Mouse (Mus musculus) stomach, postnatal 0 days (tissue): Measurements from ENCODE around the gene Satb2. TPM values are rescaled to one million over a fixed set of nuclear protein-coding genes. Genes with fewer than 3 reads are reported as not detected.

Experiments
- ATAC-seq: fragments of 200-750 bp; cut with Nextera tagmentation; 2 replicates; pipeline ENCODE4 v1.8.0; 2017; ENCODE audit not compliant: low FRiP score, low TSS enrichment
- DNase-seq: peaks from one replicate; pipeline ENCODE4 v3.0.0-alpha.2; 2016; ENCODE audit warnings: low spot score
- H3K27ac ChIP-seq: fragments of 300-500 bp; sonication (generic); replicated peaks from 2 replicates; pipeline ENCODE4 v1.5.1; 2014; ENCODE audit warnings: mild to moderate bottlenecking, control low read depth
- H3K27me3 ChIP-seq: fragments of 300-500 bp; sonication (generic); 2 replicates; pipeline ENCODE4 v1.6.1; 2014; ENCODE audit warnings: low read length; ENCODE audit not compliant: control insufficient read depth, insufficient read depth
- H3K36me3 ChIP-seq: fragments of 300-500 bp; sonication (generic); 2 replicates; pipeline ENCODE4 v1.6.1; 2014; ENCODE audit warnings: low read length, mixed read lengths; ENCODE audit not compliant: control insufficient read depth, insufficient read depth
- H3K4me1 ChIP-seq: fragments of 300-500 bp; sonication (generic); replicated peaks from 2 replicates; pipeline ENCODE4 v1.6.1; 2014; ENCODE audit warnings: antibody characterized with exemption; ENCODE audit not compliant: control insufficient read depth, insufficient read depth
- H3K4me2 ChIP-seq: fragments of 300-500 bp; sonication (generic); replicated peaks from 2 replicates; pipeline ENCODE4 v1.6.1; 2014; ENCODE audit warnings: low read depth, mild to moderate bottlenecking, control low read depth, moderate library complexity
- H3K4me3 ChIP-seq: fragments of 300-500 bp; sonication (generic); 2 replicates; pipeline ENCODE4 v1.5.1; 2014; ENCODE audit warnings: low read depth, low read length, control low read depth
- H3K9ac ChIP-seq: fragments of 300-500 bp; sonication (generic); 2 replicates; pipeline ENCODE4 v1.6.1; 2014; ENCODE audit warnings: mild to moderate bottlenecking, low read length, control low read depth, mixed read lengths
- H3K9me3 ChIP-seq: fragments of 300-500 bp; sonication (generic); 2 replicates; pipeline ENCODE4 v1.6.1; 2016; ENCODE audit warnings: low read length; ENCODE audit not compliant: control insufficient read depth
- CTCF ChIP-seq: IDR thresholded peaks from 2 replicates; pipeline ENCODE4 v1.5.1; 2016; ENCODE audit warnings: antibody characterized with exemption, low read depth, mild to moderate bottlenecking, moderate library complexity
- EP300 ChIP-seq: optimal IDR thresholded peaks from 2 replicates; pipeline ENCODE3; 2016; ENCODE audit warnings: antibody characterized with exemption
- WGBS: fragments of 180-500 bp; shearing (Covaris S2); extraction: QIAGEN DNeasy Blood & Tissue Kit; methylation state at CpG from one replicate; pipeline ENCODE4 v1.1.7; 2014; 5-methylcytosine and 5-hydroxymethylcytosine counted together
- polyA plus RNA-seq: library from polyadenylated mRNA; unstranded; fragments of >200 nt; fragmentation: Nextera tagmentation; extraction: Ambion mirVana; gene quantifications from 2 replicates; pipeline ENCODE4 v1.2.1, GENCODE M21; 2015

The Satb2 gene
- polyA plus RNA-seq, 1 experiment from 2014 or later = 0.17 TPM

DNA sequence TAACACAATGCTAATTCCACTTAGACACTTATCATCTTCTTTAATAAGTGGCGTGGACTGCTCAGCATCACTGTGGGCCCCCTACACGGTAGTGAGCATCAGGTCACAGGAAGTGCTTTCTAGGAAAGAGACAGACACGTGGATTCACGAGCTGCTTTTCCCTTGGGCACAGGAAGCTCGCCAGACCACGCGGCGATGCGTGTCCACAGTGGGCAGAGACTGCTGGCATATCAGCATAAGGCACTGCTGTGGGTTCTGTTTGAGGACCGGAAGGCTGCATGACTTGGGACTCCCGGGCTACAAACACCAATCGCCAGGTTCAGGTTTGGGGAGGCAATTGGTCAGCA is 22.7 kb downstream of the Satb2 start:
- Histone ChIP-seq H3K9ac (no peak overlapping the region), H3K9me3 (no peaks in the 10 kb centered on the region), H3K4me2 (no peak overlapping the region), H3K27ac (no peak overlapping the region), H3K27me3 (no peaks in the 10 kb centered on the region), H3K4me3 (no peak overlapping the region), H3K4me1 (no peaks in the 10 kb centered on the region), H3K36me3 (no peaks in the 10 kb centered on the region)
- WGBS = 74% methylated on average over 12 of the region's 12 CpGs
- TF ChIP-seq CTCF = no peak
- no peak for TF ChIP-seq EP300
- ATAC-seq (no peak), DNase-seq (no peak)

DNA sequence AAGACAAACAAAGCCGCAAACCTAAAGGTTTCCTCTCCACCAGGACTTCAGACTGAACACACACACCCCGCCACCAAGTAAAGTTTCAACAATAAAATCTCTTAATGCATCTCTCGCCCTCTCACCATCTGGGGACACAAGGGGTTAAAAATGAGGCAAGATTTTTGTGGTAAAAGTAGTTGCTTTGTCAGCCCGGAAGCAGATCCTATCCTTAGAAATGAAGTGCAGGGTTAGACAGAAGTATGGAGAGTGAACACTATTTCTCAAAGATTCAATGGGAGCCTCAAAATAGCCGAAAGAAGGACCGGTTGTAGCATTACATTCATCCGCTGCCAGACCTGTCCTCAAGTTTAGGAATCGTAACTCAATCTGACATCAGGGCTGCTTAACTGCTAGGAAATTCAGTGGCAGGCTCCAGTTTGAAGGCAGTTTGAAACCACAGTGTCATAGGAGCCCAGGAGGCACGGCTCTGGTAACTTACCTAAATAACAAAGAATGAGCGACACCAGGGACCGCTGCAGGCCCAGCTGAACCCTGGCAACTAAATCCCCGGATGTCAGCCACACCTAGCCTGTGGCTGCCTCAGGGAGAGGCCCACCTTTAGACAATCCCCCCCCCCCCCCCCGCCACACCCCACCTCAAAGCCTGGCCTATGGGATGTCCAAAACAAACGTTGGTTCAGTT is 23.3 kb downstream of the Satb2 start:
- ATAC-seq = no peak
- no peak overlapping the region for H3K4me3 ChIP-seq
- WGBS = 66% methylated on average over 14 of the region's 14 CpGs

DNA sequence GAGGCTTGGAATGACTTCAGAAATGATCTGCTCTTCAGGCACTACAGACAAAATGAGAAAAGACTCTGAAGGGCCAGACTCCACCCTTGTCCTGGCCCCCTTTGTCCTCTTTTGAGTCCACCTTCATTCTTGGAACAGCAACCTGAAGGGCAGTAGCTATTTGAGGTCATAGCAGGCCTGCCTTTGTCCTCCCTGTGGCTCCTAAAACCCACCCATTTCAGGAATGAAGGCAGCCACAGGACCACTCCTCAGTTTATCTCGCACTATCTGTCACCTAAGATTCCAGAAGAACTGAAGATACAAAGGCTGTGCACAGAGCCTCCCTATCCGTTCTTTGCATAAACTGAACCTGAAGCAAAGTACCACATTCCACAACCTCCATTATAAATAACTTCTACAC is 24.9 kb downstream of the Satb2 start:
- H3K9ac ChIP-seq = no peak overlapping the region
- H3K36me3 ChIP-seq = no peaks in the 10 kb centered on the region
- ATAC-seq (no peak), DNase-seq (no peak)
- TF ChIP-seq EP300 = no peak
- no peak for TF ChIP-seq CTCF
- H3K27me3 ChIP-seq = no peaks in the 10 kb centered on the region
- no peak overlapping the region for H3K27ac ChIP-seq
- 62% methylated on average over 2 of the region's 2 CpGs for WGBS
- no peaks in the 10 kb centered on the region for H3K9me3 ChIP-seq
- H3K4me2 ChIP-seq = no peak overlapping the region
- H3K4me1 ChIP-seq = no peaks in the 10 kb centered on the region
- no peak overlapping the region for H3K4me3 ChIP-seq

More for the DNA sequence above, 23.3 kb downstream of the Satb2 start:
- Histone ChIP-seq H3K9me3 (no peaks in the 10 kb centered on the region), H3K4me1 (no peaks in the 10 kb centered on the region), H3K27ac (no peak overlapping the region), H3K9ac (no peak overlapping the region), H3K36me3 (no peaks in the 10 kb centered on the region), H3K27me3 (no peaks in the 10 kb centered on the region), H3K4me2 (no peak overlapping the region)
- TF ChIP-seq EP300 = no peak
- TF ChIP-seq CTCF = no peak
- no peak for DNase-seq

DNA sequence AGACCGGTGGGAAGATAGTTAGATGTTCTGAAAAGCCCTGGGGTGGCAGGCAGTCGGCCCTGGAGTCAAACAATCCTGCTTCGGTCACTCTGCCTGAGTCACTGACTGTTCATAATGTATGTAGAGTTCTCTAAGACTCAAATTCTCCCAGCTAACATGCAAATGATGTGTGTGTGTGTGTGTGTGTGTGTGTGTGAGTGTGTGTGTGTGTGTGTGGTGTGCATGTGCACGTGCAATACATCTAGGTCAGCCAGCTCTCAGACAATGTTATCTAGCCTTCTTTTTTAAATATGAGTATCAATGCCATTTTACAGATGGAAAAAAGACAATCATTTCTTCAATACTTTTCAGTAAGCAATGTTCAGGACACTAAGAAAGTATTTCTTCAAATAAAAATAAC is 26.5 kb downstream of the Satb2 start:
- no peaks in the 10 kb centered on the region for H3K9me3 ChIP-seq
- no peaks in the 10 kb centered on the region for H3K36me3 ChIP-seq
- H3K27ac ChIP-seq = no peak overlapping the region
- H3K4me3 ChIP-seq = no peak overlapping the region
- 68% methylated on average over 4 of the region's 4 CpGs for WGBS
- H3K9ac ChIP-seq = no peak overlapping the region
- ATAC-seq = no peak
- no peak for DNase-seq
- no peak for TF ChIP-seq EP300
- no peak for TF ChIP-seq CTCF
- H3K27me3 ChIP-seq = no peaks in the 10 kb centered on the region
- H3K4me1 ChIP-seq = no peaks in the 10 kb centered on the region
- no peak overlapping the region for H3K4me2 ChIP-seq

DNA sequence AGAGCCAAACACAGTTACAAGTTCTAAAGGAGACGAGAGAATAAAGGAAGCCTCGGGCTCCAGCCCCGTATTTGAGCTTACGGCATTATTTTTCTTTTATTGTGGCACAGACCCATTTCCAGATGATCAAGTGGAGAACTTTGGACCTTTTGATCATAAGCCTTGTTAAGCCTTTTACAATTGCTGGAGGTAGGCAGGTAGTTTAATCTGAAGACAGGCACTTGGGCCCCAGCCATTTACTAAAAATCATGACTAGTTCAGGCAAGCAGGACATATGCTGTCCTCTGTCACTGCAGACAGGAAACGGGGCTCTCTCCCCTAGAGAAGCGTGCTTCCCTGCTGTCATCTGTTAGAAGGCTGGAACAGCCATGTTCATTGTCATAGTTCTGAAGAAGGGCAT is 26.9 kb downstream of the Satb2 start:
- no peak overlapping the region for H3K4me2 ChIP-seq
- H3K4me3 ChIP-seq = no peak overlapping the region
- no peak for DNase-seq
- no peak overlapping the region for H3K9ac ChIP-seq
- no peak for ATAC-seq
- no peaks in the 10 kb centered on the region for H3K36me3 ChIP-seq
- TF ChIP-seq CTCF (no peak), EP300 (no peak)
- H3K27ac ChIP-seq = no peak overlapping the region
- 70% methylated on average over 6 of the region's 6 CpGs for WGBS
- H3K27me3 ChIP-seq = no peaks in the 10 kb centered on the region
- H3K4me1 ChIP-seq = no peaks in the 10 kb centered on the region
- no peaks in the 10 kb centered on the region for H3K9me3 ChIP-seq

DNA sequence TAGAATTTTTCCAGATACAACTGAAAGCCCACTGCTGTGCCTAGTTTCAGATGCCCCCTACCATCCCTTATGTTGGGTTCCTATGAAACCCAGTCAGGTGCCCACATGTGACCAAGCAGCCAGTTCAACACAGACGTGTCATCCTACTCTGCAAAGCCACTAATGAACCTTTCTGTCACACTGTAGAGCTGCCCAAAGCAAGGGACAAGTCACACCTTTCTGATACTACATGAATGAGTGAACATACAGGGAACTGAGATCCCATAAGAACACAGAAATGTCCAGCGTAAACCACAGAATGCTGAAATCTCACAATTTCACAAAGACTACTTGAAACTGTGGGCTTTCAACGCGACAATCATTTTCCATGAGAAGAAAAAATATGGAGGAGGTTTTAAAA is 39.0 kb downstream of the Satb2 start:
- TF ChIP-seq CTCF = no peak
- TF ChIP-seq EP300 = no peak
- Histone ChIP-seq H3K4me1 (no peaks in the 10 kb centered on the region), H3K27me3 (no peaks in the 10 kb centered on the region), H3K9ac (no peak overlapping the region), H3K4me3 (no peak overlapping the region), H3K36me3 (no peaks in the 10 kb centered on the region), H3K9me3 (no peaks in the 10 kb centered on the region), H3K4me2 (no peak overlapping the region), H3K27ac (no peak overlapping the region)
- 89% methylated on average over 4 of the region's 4 CpGs for WGBS
- DNase-seq (no peak), ATAC-seq (no peak)
